ENCODE assay signal across 26 mouse cellular contexts in the genomic region with DNA sequence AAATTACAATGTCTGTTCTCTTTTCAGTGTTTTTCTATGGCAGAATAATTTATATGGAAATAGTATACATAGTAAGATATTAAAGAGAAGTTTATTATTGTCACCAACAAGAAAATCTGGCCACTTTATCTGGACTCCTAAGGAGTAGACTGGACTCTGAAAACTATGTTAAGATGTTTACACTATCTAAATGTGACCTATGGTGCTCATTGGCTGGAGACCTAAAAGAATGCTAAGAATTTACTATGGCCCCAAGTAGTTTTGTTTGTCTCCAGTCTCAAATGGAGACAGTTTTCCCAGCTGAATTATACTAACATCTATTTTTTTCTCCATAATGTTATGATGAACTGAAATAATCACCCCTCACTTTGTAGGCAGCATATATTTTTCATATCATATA.
A peak's percentile ranks its signal among the peaks of the same experiment; 100 is the strongest.
DNase-seq lines count a peak whose midpoint lies in the region; ATAC-seq and TF ChIP-seq lines count a peak whose summit lies in the region.
"Had no signal": no experiment of that assay in that cellular context is flagged by ENCODE, and none has a peak within 500 bp of the region (broad histone marks: within the 10 kb centered on the region; RNA-seq: fewer than 3 reads in every experiment).

No protein-coding gene starts in this region.

- no peak overlapping the region for H3K4me2 ChIP-seq in kidney, embryonic 15.5 days
- no peak overlapping the region for H3K4me2 ChIP-seq in lung, embryonic 15.5 days
- H3K4me2 ChIP-seq: embryonic facial prominence, embryonic 12.5 days; forebrain, embryonic 12.5 days; forebrain, embryonic 15.5 days; heart, embryonic 13.5 days; hindbrain, embryonic 14.5 days had no signal

- no peak overlapping the region for H3K9ac ChIP-seq in kidney, embryonic 15.5 days
- H3K9ac ChIP-seq in lung, embryonic 15.5 days, result no peak overlapping the region
- H3K9ac ChIP-seq: embryonic facial prominence, embryonic 12.5 days; forebrain, embryonic 12.5 days; forebrain, embryonic 15.5 days; heart, embryonic 13.5 days; hindbrain, embryonic 14.5 days had no signal

- ATAC-seq in kidney, embryonic 15.5 days (replicated peaks; ENCODE audit: low FRiP score), result 0 out of 2 replicates have a peak, but pooled peaks have one; percentile 60
- ATAC-seq in lung, embryonic 15.5 days (ENCODE audit: borderline replicate concordance, extremely low read depth, low FRiP score, low TSS enrichment), result peak; percentile 75; the same call in 1 of the 2 replicates
- ATAC-seq: CD4-positive, CD25-positive, alpha-beta regulatory T cell, adult 4 months; forebrain, embryonic 15.5 days; hindbrain, postnatal 0 days; inflammation-experienced regulatory T-cells, adult 6 months had no signal

- TF ChIP-seq CTCF in gastrocnemius, adult 2 months (IDR thresholded peaks at IDR 0.05), result no peak

- intact Hi-C loops in gastrocnemius, adult 2 months (cut with DNase I), result no loop called here

- no peak overlapping the region for H3K4me3 ChIP-seq in kidney, embryonic 15.5 days (replicated peaks)
- no peak overlapping the region for H3K4me3 ChIP-seq in lung, embryonic 15.5 days
- no peak overlapping the region for H3K4me3 ChIP-seq in gastrocnemius, adult 2 months
- H3K4me3 ChIP-seq: embryonic facial prominence, embryonic 12.5 days; erythroblast, embryonic 14.5 days; forebrain, embryonic 12.5 days; forebrain, embryonic 15.5 days; heart, adult 2 months; heart, embryonic 10.5 days; heart, embryonic 13.5 days had no signal

- H3K27ac ChIP-seq in kidney, embryonic 15.5 days, result no peak overlapping the region
- no peak overlapping the region for H3K27ac ChIP-seq in lung, embryonic 15.5 days
- no peak overlapping the region for H3K27ac ChIP-seq in gastrocnemius, adult 2 months
- H3K27ac ChIP-seq: embryonic facial prominence, embryonic 12.5 days; forebrain, embryonic 12.5 days; forebrain, embryonic 15.5 days; heart, adult 2 months; heart, embryonic 10.5 days; heart, embryonic 13.5 days; hindbrain, embryonic 14.5 days; hindbrain, postnatal 0 days had no signal

- H3K36me3 ChIP-seq in kidney, embryonic 15.5 days, result no peaks in the 10 kb centered on the region
- H3K36me3 ChIP-seq in lung, embryonic 15.5 days, result no peaks in the 10 kb centered on the region
- H3K36me3 ChIP-seq: embryonic facial prominence, embryonic 12.5 days; forebrain, embryonic 12.5 days; forebrain, embryonic 15.5 days; heart, embryonic 10.5 days; heart, embryonic 13.5 days had no signal

- DNase-seq in kidney, postnatal 36 days, result no peak
- DNase-seq in lung, postnatal 25 days (ENCODE audit: low spot score), result no peak
- DNase-seq in 3T3-L1 (ENCODE audit: low read depth, low spot score), result peak; percentile 35
- no peak for DNase-seq in gastrocnemius, adult 2 months
- DNase-seq: adrenal gland, adult 8-10 months; adrenal gland, postnatal 25 days; cerebellum, adult 18-20 months; cerebellum, adult 9-10 months; cerebellum, postnatal 14 days; gastrocnemius, postnatal 10 days; gastrocnemius, postnatal 36 days; heart, adult 2 months; heart, postnatal 14 days; heart, postnatal 4 days had no signal

- no peaks in the 10 kb centered on the region for H3K4me1 ChIP-seq in kidney, embryonic 15.5 days
- 0 out of 2 replicates have a peak, but pooled peaks cover 3% of the 10 kb centered on the region for H3K4me1 ChIP-seq in lung, embryonic 15.5 days
- H3K4me1 ChIP-seq: embryonic facial prominence, embryonic 12.5 days; forebrain, embryonic 12.5 days; forebrain, embryonic 15.5 days; heart, embryonic 10.5 days; heart, embryonic 13.5 days had no signal

- H3K27me3 ChIP-seq in kidney, embryonic 15.5 days, result no peaks in the 10 kb centered on the region
- H3K27me3 ChIP-seq in lung, embryonic 15.5 days, result no peaks in the 10 kb centered on the region
- H3K27me3 ChIP-seq: embryonic facial prominence, embryonic 12.5 days; forebrain, embryonic 12.5 days; forebrain, embryonic 15.5 days; heart, embryonic 13.5 days had no signal

- no peaks in the 10 kb centered on the region for H3K9me3 ChIP-seq in kidney, embryonic 15.5 days (replicated peaks)
- no peaks in the 10 kb centered on the region for H3K9me3 ChIP-seq in lung, embryonic 15.5 days
- H3K9me3 ChIP-seq: embryonic facial prominence, embryonic 12.5 days; forebrain, embryonic 12.5 days; forebrain, embryonic 15.5 days; heart, embryonic 10.5 days; heart, embryonic 13.5 days had no signal
